Mouse (Mus musculus) gastrocnemius, adult 18-20 months (tissue): ENCODE results near the gene Gm11096. TPM values are rescaled to one million over a fixed set of nuclear protein-coding genes. Genes with fewer than 3 reads are reported as not detected.

ENCODE experiments used
- DNase-seq: peaks from one replicate; pipeline ENCODE4 v3.0.0; 2021; ENCODE audit warnings: low spot score
- total RNA-seq, 2 experiments: library from RNA; stranded (reverse); gene quantifications; 2 replicates each; pipeline ENCODE4 v1.2.3; 2021

Gene Gm11096
- total RNA-seq, 2 experiments from 2014 or later = not detected

DNA sequence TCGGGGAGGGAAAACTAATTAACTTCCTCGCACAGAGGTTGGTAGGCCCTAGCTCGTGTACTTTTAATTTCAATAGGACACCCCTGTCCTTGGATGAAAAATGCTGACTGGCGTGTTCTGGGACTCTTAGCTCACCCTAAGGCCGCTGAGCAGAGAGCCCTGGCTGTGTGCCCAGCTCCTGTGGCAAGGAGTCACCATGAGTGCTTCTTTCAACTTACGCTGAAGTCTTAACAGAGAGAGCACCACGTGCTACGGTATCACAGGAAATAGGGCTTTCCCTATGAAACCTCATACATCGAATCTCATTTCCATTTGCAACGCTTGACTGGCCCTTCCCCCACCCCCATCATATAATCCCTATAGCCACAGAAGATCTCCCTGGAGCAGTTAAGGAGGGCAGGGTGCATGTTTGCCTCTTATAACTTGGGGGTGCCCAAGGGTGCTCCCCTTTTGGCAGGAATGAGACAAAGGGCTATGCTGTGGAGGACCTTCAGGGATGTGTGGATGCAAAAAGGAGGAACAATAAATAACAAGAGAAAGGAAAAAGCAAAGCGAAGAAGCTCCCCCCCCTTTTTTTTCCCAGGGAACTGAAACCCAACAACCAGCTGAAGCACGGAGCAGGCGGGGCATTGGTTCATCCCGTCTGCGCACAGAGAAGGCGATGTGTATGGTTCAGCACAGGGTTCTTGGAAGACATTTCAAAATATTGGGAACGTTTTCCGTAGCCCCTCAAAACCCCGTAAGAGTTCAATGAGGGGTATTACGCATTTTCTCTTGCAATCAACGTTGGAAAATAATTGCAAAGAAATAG, 39.0 kb downstream of the Gm11096 start:
- peak; percentile 77 for DNase-seq

DNA sequence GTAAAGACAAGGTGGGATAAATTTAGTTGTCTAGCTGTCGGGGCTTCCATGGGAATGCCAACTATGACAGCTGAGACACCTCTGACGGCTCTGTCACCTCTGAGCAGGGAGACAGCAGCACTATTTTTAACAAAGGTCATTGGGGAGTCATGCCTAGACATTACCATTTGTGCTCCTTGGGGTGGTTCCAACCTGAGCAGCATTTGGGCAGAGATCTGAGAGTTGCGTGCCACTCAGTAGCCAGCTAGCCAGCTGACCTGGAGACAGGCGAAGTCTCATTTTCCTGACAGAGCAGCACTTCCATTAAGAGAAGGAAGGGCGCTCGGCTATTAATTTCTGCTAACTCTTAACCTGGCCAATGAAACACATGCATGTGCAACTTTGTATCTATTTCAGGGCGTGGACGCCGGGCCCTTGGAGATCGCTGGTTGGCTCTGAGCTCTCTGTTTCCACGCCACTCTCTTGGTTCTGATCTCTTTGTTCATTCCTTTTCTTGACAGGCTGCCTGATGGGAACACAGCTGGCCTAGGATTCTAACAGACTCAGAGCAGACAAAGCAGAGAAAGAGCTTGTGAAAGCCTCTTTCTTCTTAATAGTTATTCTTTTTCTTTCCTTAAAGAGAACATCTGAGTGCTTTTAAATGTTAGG, 40.4 kb downstream of the Gm11096 start:
- DNase-seq = peak; percentile 93

DNA sequence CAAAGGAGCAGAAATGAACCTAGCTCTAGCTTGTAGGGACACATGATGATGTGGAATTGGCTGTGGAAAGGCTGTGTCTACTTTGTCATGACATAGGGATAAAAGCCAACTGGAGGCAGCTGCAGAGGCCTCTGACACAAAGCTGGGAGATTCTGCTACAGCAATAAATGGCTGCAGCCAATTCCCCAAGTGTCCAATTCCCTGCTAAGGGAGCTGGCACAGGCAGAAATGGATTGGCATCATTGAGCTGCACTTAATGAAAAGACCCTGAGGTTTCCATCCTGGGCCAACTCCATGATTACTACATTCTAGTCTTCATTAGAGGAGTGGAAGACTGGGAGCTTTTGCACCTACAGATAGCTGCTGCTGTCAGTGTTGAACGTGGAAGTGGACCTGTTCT, 44.8 kb downstream of the Gm11096 start:
- DNase-seq = no peak
